Mouse (Mus musculus) C2C12 (cell line): ENCODE data around the gene Gramd1b. TPM values are rescaled to one million over a fixed set of nuclear protein-coding genes. Genes with fewer than 3 reads are reported as not detected.

Experiments used
- H3K27me3 ChIP-seq: one replicate; pipeline ENCODE4 v1.6.1; 2011; ENCODE audit not compliant: control insufficient read depth, insufficient read depth, insufficient read length
- H3K36me3 ChIP-seq: one replicate; pipeline ENCODE4 v1.6.1; 2011; ENCODE audit not compliant: control insufficient read depth, insufficient read depth
- H3K4me3 ChIP-seq: one replicate; pipeline ENCODE4 v1.5.1; 2011; ENCODE audit warnings: mild to moderate bottlenecking, control low read depth; ENCODE audit not compliant: poor library complexity, insufficient read depth, severe bottlenecking
- H3K79me2 ChIP-seq: one replicate; pipeline ENCODE4 v1.6.1; 2011; ENCODE audit not compliant: control insufficient read depth, insufficient read depth
- H3K79me3 ChIP-seq: one replicate; pipeline ENCODE4 v1.6.1; 2011; ENCODE audit warnings: low read depth, control low read depth
- H3ac ChIP-seq: one replicate; pipeline ENCODE3; 2011; ENCODE audit warnings: low read depth; ENCODE audit not compliant: control insufficient read depth, insufficient read length
- CEBPB ChIP-seq: IDR thresholded peaks from one replicate; pipeline ENCODE4 v1.6.1; 2011; ENCODE audit warnings: low read depth, mild to moderate bottlenecking, control low read depth, moderate library complexity
- CTCF ChIP-seq: IDR thresholded peaks from one replicate; pipeline ENCODE4 v1.5.1; 2011; ENCODE audit not compliant: control insufficient read depth, insufficient read depth, insufficient read length
- FOSL1 ChIP-seq: IDR thresholded peaks from one replicate; pipeline ENCODE4 v1.8.0; 2011; ENCODE audit warnings: mild to moderate bottlenecking, low read length; ENCODE audit not compliant: poor library complexity, insufficient read depth, severe bottlenecking
- MAX ChIP-seq: IDR thresholded peaks from one replicate; pipeline ENCODE4 v1.6.1; 2011; ENCODE audit warnings: mild to moderate bottlenecking, control low read depth
- MYOD1 ChIP-seq: IDR thresholded peaks from one replicate; pipeline ENCODE4 v1.6.1; 2011; ENCODE audit warnings: low read depth; ENCODE audit not compliant: control insufficient read depth, insufficient read length
- MYOG ChIP-seq: IDR thresholded peaks from one replicate; pipeline ENCODE4 v1.6.1; 2011; ENCODE audit not compliant: control insufficient read depth, insufficient read length; ENCODE audit errors: extremely low read depth
- USF1 ChIP-seq: IDR thresholded peaks from one replicate; pipeline ENCODE4 v1.6.1; 2011; ENCODE audit warnings: low read depth, mild to moderate bottlenecking, control low read depth, moderate library complexity
- polyA plus RNA-seq: library from polyadenylated mRNA; unstranded; fragments of >200 nt; fragmentation: generic; extraction: Trizol; gene quantifications from one replicate; pipeline ENCODE4 v1.2.1, GENCODE M21; 2012; ENCODE audit warnings: missing spikeins

Gene Gramd1b
- polyA plus RNA-seq, 1 experiment, result 3.7 TPM

DNA sequence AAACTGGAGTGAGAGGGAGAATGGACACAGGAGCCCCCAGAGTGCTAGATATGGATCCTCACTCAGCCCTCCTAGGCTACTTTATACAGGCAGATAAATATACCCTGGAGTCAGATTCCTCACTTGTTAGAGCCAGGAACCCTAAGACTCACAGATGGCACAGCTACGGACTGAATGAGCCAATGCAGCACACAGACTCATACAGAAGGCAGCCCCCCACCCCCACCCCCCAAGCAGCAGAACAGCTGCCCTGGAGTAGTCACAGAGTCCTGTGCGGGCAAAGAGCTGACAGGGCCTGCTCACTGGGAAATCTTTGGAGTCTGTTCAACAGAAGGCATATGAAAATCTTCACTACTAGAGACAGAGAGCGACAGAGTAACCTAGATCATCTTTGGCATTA is 223.9 kb downstream of the Gramd1b start:
- H3K79me2 ChIP-seq, result no peaks in the 10 kb centered on the region
- no peaks in the 10 kb centered on the region for H3K36me3 ChIP-seq

DNA sequence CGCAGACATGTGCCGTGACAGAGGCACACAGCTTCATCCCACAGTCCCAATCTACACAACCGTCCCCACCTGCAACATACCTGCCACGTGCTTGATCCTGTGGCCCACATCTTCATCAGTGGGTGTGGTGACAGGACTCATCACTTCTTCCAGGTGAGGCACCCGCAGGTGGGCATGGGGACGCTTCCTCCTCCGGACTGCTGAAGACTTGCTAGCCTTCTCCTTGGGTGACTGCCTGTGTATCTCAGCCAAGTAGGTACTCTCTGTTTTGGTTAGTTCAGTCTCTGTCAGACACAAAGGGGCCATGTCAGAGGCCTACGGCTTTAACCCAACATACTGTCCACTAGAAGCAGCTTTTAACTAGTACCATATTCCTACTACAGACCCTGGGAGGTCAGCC is 226.9 kb downstream of the Gramd1b start:
- Histone ChIP-seq H3ac (no peak overlapping the region), H3K79me3 (no peaks in the 10 kb centered on the region), H3K4me3 (no peak overlapping the region), H3K36me3 (no peaks in the 10 kb centered on the region), H3K79me2 (no peaks in the 10 kb centered on the region), H3K27me3 (no peaks in the 10 kb centered on the region)
- no peak for TF ChIP-seq MYOD1
- no peak for TF ChIP-seq MAX
- TF ChIP-seq FOSL1, result no peak
- TF ChIP-seq USF1, result no peak
- no peak for TF ChIP-seq MYOG
- no peak for TF ChIP-seq CTCF

More for the DNA sequence above, 223.9 kb downstream of the Gramd1b start:
- Histone ChIP-seq H3K27me3 (no peaks in the 10 kb centered on the region), H3K4me3 (no peak overlapping the region), H3ac (no peak overlapping the region), H3K79me3 (no peaks in the 10 kb centered on the region)
- no peak for TF ChIP-seq FOSL1
- TF ChIP-seq CEBPB, result no peak
- TF ChIP-seq MAX, result no peak
- TF ChIP-seq MYOG, result no peak
- TF ChIP-seq CTCF, result no peak
- TF ChIP-seq USF1, result no peak
- no peak for TF ChIP-seq MYOD1

DNA sequence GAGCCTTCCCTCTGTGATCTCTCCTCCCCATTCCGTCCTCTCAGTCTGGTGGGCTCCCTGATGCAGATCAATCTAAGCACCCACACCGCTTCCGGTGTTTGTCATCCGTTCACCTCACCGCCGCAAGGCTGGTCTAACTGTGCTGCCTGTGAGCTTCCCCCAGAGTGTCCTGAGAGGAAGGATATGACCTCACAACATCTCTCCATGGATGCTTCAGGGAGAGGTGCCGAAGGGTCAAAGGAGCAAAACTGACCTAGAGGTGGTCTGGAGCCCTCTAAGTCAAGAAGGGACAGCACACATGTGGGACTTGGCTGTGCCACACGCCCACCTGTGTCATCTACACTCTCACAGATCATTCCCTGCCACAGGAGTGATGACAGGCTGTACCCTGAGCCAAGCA is 228.8 kb downstream of the Gramd1b start:
- TF ChIP-seq MYOD1 (no peak), CTCF (no peak), MYOG (no peak), MAX (no peak), CEBPB (no peak), USF1 (no peak)
- H3K79me2 ChIP-seq, result no peaks in the 10 kb centered on the region
- no peaks in the 10 kb centered on the region for H3K79me3 ChIP-seq
- no peaks in the 10 kb centered on the region for H3K27me3 ChIP-seq
- H3K36me3 ChIP-seq, result no peaks in the 10 kb centered on the region
- H3K4me3 ChIP-seq, result no peak overlapping the region
- no peak overlapping the region for H3ac ChIP-seq

DNA sequence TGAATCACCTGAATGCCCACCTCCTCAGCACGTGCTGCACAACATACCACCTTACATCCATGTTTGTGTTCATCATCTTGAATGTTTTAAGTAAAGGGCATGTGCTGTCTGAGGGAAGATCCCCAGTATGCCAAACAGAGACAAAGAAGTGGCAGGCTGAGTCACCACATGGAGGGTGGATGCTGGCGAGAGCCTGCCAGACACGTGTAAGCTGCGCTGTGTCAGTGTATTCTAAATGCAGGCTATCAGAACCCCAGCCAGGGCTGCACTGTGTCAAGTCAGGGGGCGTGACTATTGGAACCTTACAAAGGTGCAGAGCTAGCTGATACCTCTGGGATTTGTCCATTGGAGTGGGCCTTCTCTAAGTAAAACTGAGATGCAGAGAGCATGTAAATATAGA is 229.7 kb downstream of the Gramd1b start:
- no peaks in the 10 kb centered on the region for H3K36me3 ChIP-seq
- TF ChIP-seq MAX, result no peak
- no peak for TF ChIP-seq MYOG
- no peak for TF ChIP-seq CEBPB
- no peak for TF ChIP-seq FOSL1
- TF ChIP-seq CTCF, result no peak
- TF ChIP-seq MYOD1, result no peak
- TF ChIP-seq USF1, result no peak

DNA sequence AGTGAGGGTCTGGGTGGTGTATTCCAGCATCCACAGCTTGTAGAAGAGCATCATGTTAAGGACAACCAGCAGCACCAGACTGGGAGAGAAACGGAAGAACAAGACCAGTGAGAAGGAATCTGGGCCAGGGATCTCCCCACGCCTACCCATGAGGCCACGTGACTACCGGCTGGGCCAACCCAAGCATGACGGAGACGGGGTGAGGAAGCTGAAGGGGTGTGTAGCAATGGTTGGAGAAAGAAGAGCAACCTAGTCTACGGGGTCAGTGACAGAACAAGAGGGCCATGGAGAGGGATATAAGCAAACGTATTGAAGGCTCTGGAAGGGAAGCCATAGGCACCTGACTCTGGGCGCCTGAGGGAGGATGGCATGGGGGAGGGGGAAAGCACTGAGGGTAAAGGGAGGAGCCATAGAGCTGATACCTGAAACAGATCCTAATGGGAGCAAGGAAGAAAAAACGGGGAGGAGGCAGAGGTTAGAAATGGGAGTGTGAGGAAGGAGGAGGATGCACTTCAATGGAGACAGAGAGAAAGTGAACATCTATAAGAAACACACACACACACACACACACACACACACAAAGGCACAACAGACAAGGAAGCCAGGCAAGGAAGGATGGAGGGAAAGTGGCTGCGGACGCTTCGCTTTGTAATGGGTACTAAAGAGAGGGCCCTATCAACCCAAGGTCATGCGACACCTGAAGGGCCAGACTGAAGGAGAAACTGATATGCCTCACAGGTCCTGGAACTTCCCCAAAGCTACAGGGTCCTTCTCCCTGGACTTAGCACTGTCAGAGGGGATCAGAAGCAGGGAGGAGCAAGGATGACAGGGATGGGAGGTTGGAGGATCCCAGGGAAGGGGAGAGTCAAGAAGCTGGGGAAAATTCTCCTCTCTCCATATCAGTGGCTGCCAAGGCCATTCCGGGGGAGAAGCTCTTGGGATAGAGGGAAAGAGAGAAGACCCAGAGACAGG is 230.9 kb downstream of the Gramd1b start:
- Histone ChIP-seq H3K4me3 (no peak overlapping the region), H3K79me3 (no peaks in the 10 kb centered on the region), H3K36me3 (no peaks in the 10 kb centered on the region), H3K27me3 (no peaks in the 10 kb centered on the region), H3K79me2 (no peaks in the 10 kb centered on the region), H3ac (no peak overlapping the region)
- TF ChIP-seq CTCF (no peak), MYOD1 (no peak), MYOG (no peak), USF1 (no peak), FOSL1 (no peak), MAX (no peak), CEBPB (no peak)

More for the DNA sequence above, 229.7 kb downstream of the Gramd1b start:
- no peaks in the 10 kb centered on the region for H3K27me3 ChIP-seq
- no peak overlapping the region for H3K4me3 ChIP-seq
- no peak overlapping the region for H3ac ChIP-seq
- H3K79me3 ChIP-seq, result no peaks in the 10 kb centered on the region
- no peaks in the 10 kb centered on the region for H3K79me2 ChIP-seq

DNA sequence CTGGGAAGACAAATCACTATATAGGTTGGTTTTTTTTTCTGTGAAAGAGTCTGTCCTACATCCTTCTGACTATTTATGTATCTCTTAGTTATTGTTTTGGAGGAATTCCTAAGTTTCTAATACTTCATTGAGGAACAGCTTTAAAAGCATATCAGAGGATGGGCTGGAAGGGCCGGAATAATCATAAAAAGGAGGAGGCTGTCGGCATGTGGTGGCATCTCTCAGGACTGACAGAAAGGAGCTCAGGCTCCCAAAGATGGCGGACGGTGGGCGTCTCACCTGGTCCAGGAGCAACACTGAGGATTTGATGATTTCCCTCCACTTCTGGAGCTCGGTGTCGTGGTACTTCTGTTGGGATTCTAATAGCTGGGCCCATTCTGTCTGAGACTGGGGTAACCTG is 231.9 kb downstream of the Gramd1b start:
- no peaks in the 10 kb centered on the region for H3K79me3 ChIP-seq
- no peaks in the 10 kb centered on the region for H3K36me3 ChIP-seq
- H3ac ChIP-seq, result no peak overlapping the region
- no peaks in the 10 kb centered on the region for H3K27me3 ChIP-seq
- no peaks in the 10 kb centered on the region for H3K79me2 ChIP-seq
- no peak overlapping the region for H3K4me3 ChIP-seq
- TF ChIP-seq CTCF (no peak), FOSL1 (no peak), CEBPB (no peak)
